Mouse (Mus musculus) cerebellum, adult 9-11 months (tissue): ENCODE results near the gene Dtd1.

Experiments
- DNase-seq: peaks from one replicate; pipeline ENCODE4 v3.0.0; 2022

Gene Dtd1

GRCm38 (mm10) chr2:144641991-144642390 lies 42.3 kb downstream of the Dtd1 start:
- DNase-seq: no peak

GRCm38 (mm10) chr2:144646360-144646759 lies 46.7 kb downstream of the Dtd1 start:
- no peak for DNase-seq

- DNase-seq: no peak
These were observed 47.5 kb downstream of the Dtd1 start for GRCm38 (mm10) chr2:144647151-144647550.

- no peak for DNase-seq
These were observed 50.3 kb downstream of the Dtd1 start for GRCm38 (mm10) chr2:144649960-144650359.

GRCm38 (mm10) chr2:144652841-144653240 lies 53.1 kb downstream of the Dtd1 start:
- DNase-seq: peak; percentile 52

- no peak for DNase-seq
These were observed 55.6 kb downstream of the Dtd1 start for GRCm38 (mm10) chr2:144655307-144655706.

- no peak for DNase-seq
These were observed 68.8 kb downstream of the Dtd1 start for GRCm38 (mm10) chr2:144668507-144668906.

- no peak for DNase-seq
These were observed 70.7 kb downstream of the Dtd1 start for GRCm38 (mm10) chr2:144670289-144670930.

GRCm38 (mm10) chr2:144672397-144672796 lies 72.7 kb downstream of the Dtd1 start:
- DNase-seq: no peak

GRCm38 (mm10) chr2:144676546-144677228 lies 77.0 kb downstream of the Dtd1 start:
- no peak for DNase-seq

GRCm38 (mm10) chr2:144677229-144677571 lies 77.5 kb downstream of the Dtd1 start:
- no peak for DNase-seq

- no peak for DNase-seq
These were observed 79.1 kb downstream of the Dtd1 start for GRCm38 (mm10) chr2:144678779-144679178.

- DNase-seq: no peak
These were observed 79.7 kb downstream of the Dtd1 start for GRCm38 (mm10) chr2:144679394-144679793.

- DNase-seq: no peak
These were observed 92.6 kb downstream of the Dtd1 start for GRCm38 (mm10) chr2:144692219-144692732.

GRCm38 (mm10) chr2:144692777-144693176 lies 93.1 kb downstream of the Dtd1 start:
- DNase-seq: no peak

- DNase-seq: no peak
These were observed 95.2 kb downstream of the Dtd1 start for GRCm38 (mm10) chr2:144694923-144695322.

GRCm38 (mm10) chr2:144698046-144698445 lies 98.3 kb downstream of the Dtd1 start:
- no peak for DNase-seq

- no peak for DNase-seq
These were observed 100.9 kb downstream of the Dtd1 start for GRCm38 (mm10) chr2:144700608-144701007.

- DNase-seq: no peak
These were observed 101.9 kb downstream of the Dtd1 start for GRCm38 (mm10) chr2:144701415-144702149.

GRCm38 (mm10) chr2:144709285-144709684 lies 109.6 kb downstream of the Dtd1 start:
- no peak for DNase-seq

- DNase-seq: no peak
These were observed 110.0 kb downstream of the Dtd1 start for GRCm38 (mm10) chr2:144709704-144710103.

- DNase-seq: no peak
These were observed 114.9 kb downstream of the Dtd1 start for GRCm38 (mm10) chr2:144714596-144714995.

GRCm38 (mm10) chr2:144715211-144715768 lies 115.6 kb downstream of the Dtd1 start:
- no peak for DNase-seq

- DNase-seq: no peak
These were observed 116.6 kb downstream of the Dtd1 start for GRCm38 (mm10) chr2:144716248-144716647.
